Comparison of ENCODE assay signal across 22 mouse cellular contexts in the genomic region with DNA sequence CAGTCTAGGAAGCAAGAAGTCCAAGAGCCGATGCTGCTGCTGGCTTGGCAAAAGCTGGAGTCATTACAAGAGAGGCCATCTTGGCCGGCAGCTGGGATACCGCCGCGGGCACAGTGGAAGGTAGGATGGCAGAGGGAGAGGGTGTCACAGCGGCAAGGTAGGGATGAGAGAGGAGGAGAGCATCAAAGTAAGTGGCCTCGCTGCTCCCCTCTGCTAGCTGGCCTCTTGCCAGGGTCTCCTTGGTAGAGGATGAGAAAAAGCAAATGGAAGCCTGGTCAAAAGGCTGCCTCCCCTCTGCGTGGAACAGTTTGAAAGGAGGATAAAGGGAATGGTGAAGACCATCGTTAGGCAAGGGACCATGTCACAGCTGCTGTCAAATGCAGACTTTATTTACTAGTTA. TPM values are rescaled to one million over a fixed set of nuclear protein-coding genes. Genes with fewer than 3 reads are reported as not detected.
DNase-seq lines count a peak whose midpoint lies in the region; ATAC-seq and TF ChIP-seq lines count a peak whose summit lies in the region.
"Had no signal": no experiment of that assay in that cellular context is flagged by ENCODE, and none has a peak within 500 bp of the region (broad histone marks: within the 10 kb centered on the region; RNA-seq: fewer than 3 reads in every experiment).

No protein-coding gene starts in this region.

- no peak overlapping the region for H3K4me3 ChIP-seq in heart, adult 2 months
- no peak overlapping the region for H3K4me3 ChIP-seq in lung, embryonic 15.5 days
- H3K4me3 ChIP-seq: forebrain, embryonic 15.5 days; heart, embryonic 12.5 days; hindbrain, embryonic 15.5 days; stomach, embryonic 15.5 days had no signal

- H3K4me2 ChIP-seq in lung, embryonic 15.5 days: no peak overlapping the region
- H3K4me2 ChIP-seq: forebrain, embryonic 15.5 days; heart, embryonic 12.5 days; hindbrain, embryonic 15.5 days; stomach, embryonic 15.5 days had no signal

- H3K9me3 ChIP-seq in lung, embryonic 15.5 days: no peaks in the 10 kb centered on the region
- H3K9me3 ChIP-seq: forebrain, embryonic 15.5 days; heart, embryonic 12.5 days; hindbrain, embryonic 15.5 days; stomach, embryonic 15.5 days had no signal

- TF ChIP-seq EP300 in heart, adult 2 months (IDR thresholded peaks at IDR 0.05; ENCODE audit: insufficient read depth, low read depth, low read length): no peak

- intact Hi-C loops in heart, adult 2 months (cut with DNase I): no loop called here

- no peak overlapping the region for H3K27ac ChIP-seq in heart, adult 2 months
- H3K27ac ChIP-seq in lung, embryonic 15.5 days: no peak overlapping the region
- H3K27ac ChIP-seq: forebrain, embryonic 15.5 days; hindbrain, embryonic 15.5 days; kidney, postnatal 0 days; macrophage; stomach, embryonic 15.5 days had no signal

- no peaks in the 10 kb centered on the region for H3K36me3 ChIP-seq in heart, adult 2 months (ENCODE audit: control insufficient read depth, insufficient read depth, low read length)
- H3K36me3 ChIP-seq in lung, embryonic 15.5 days: no peaks in the 10 kb centered on the region
- H3K36me3 ChIP-seq: forebrain, embryonic 15.5 days; heart, embryonic 12.5 days; hindbrain, embryonic 15.5 days; stomach, embryonic 15.5 days had no signal

- no peaks in the 10 kb centered on the region for H3K79me2 ChIP-seq in heart, adult 2 months (replicated peaks; ENCODE audit: control insufficient read depth, insufficient read depth, low read length)

- TF ChIP-seq POLR2A in heart, adult 2 months (IDR thresholded peaks at IDR 0.05; ENCODE audit: insufficient read depth, low read depth, low read length): no peak

- no peaks in the 10 kb centered on the region for H3K4me1 ChIP-seq in heart, adult 2 months (ENCODE audit: control insufficient read depth, insufficient read depth, low read length)
- no peaks in the 10 kb centered on the region for H3K4me1 ChIP-seq in lung, embryonic 15.5 days
- H3K4me1 ChIP-seq: forebrain, embryonic 15.5 days; hindbrain, embryonic 15.5 days; stomach, embryonic 15.5 days had no signal

- 78% methylated on average over 9 of the region's 9 CpGs for WGBS in heart, adult 2 months
- WGBS in lung, embryonic 15.5 days: 62% methylated on average over 9 of the region's 9 CpGs

- H3K9ac ChIP-seq in heart, adult 2 months (ENCODE audit: low read depth, low read length): no peak overlapping the region
- H3K9ac ChIP-seq in lung, embryonic 15.5 days: no peak overlapping the region
- H3K9ac ChIP-seq: forebrain, embryonic 15.5 days; heart, embryonic 12.5 days; hindbrain, embryonic 15.5 days; stomach, embryonic 15.5 days had no signal

- no peak for TF ChIP-seq CTCF in heart, adult 2 months (IDR thresholded peaks at IDR 0.05)

- no peaks in the 10 kb centered on the region for H3K27me3 ChIP-seq in heart, adult 2 months (ENCODE audit: control insufficient read depth, insufficient read depth, low read length)
- no peaks in the 10 kb centered on the region for H3K27me3 ChIP-seq in lung, embryonic 15.5 days
- H3K27me3 ChIP-seq: forebrain, embryonic 15.5 days; heart, embryonic 12.5 days; hindbrain, embryonic 15.5 days; stomach, embryonic 15.5 days had no signal

- 0 out of 2 replicates have a peak, but pooled peaks have one; percentile 31 for ATAC-seq in lung, embryonic 15.5 days (ENCODE audit: borderline replicate concordance, extremely low read depth, low FRiP score, low TSS enrichment)
- ATAC-seq: CD4-positive, CD25-positive, alpha-beta regulatory T cell, adult 4 months; forebrain, embryonic 15.5 days; Patski had no signal

- DNase-seq in cerebellum, postnatal 10 days: peak; percentile 71 to 74
- no peak for DNase-seq in cerebellum, adult 9-11 months
- peak; percentile 14 for DNase-seq in heart, postnatal 4 days
- no peak for DNase-seq in heart, adult 2 months
- DNase-seq in lung, postnatal 25 days (ENCODE audit: low spot score): no peak
- peak; percentile 27 for DNase-seq in retina, postnatal 1 day
- no peak for DNase-seq in retina, embryonic 14.5 days (ENCODE audit: low spot score)
- DNase-seq: adrenal gland, postnatal 10 days; cerebellum, adult 11 months; heart, postnatal 14 days; kidney, adult 18-20 months; liver; right cerebral cortex, postnatal 25 days had no signal

RNA-seq across cellular contexts. Expression of a gene that starts 14.0 kb away (rescaled TPM):
- total RNA-seq in heart, postnatal 4 days (2021): 100 to 1,000 TPM; 119 to 120 TPM
- total RNA-seq in heart, adult 2 months (2021): 10 to 100 TPM; 66.6 to 66.7 TPM
- polyA plus RNA-seq in heart, adult 2 months (2012; rRNA removed): 10.5 and 21.2 TPM in 2 replicates
- 252 and 267 TPM in 2 replicates for polyA plus RNA-seq in lung, embryonic 15.5 days (2015; fragmentation: Nextera tagmentation; extraction: Ambion mirVana)

RNA-seq across cellular contexts. Expression of a gene that starts 47.0 kb away (rescaled TPM):
- total RNA-seq in heart, postnatal 4 days (2021): 10 to 100 TPM; 33.7 to 35.1 TPM
- 10 to 100 TPM; 13.4 to 16.2 TPM for total RNA-seq in heart, adult 2 months (2021)
- 8.4 and 16.8 TPM in 2 replicates for polyA plus RNA-seq in heart, adult 2 months (2012; rRNA removed)
- 113 and 116 TPM in 2 replicates for polyA plus RNA-seq in lung, embryonic 15.5 days (2015; fragmentation: Nextera tagmentation; extraction: Ambion mirVana)

Comparison
In these comparisons a context has a peak if more than half of its experiments do, and no peak if none do; other contexts are left out.
1. DNase-seq: peak in cerebellum, postnatal 10 days (2 of 2), heart, postnatal 4 days (single experiment) and retina, postnatal 1 day (single experiment); none in cerebellum, adult 9-11 months (single experiment), heart, adult 2 months (0 of 2), lung, postnatal 25 days (single experiment) and retina, embryonic 14.5 days (single experiment).